Mouse (Mus musculus): ENCODE data around the gene Hoxc10. TPM values are rescaled to one million over a fixed set of nuclear protein-coding genes. Genes with fewer than 3 reads are reported as not detected.

Hoxc10 gene
- polyA plus RNA-seq (2016; fragmentation: Nextera tagmentation; extraction: Ambion mirVana), result not detected in 2 replicates

DNA sequence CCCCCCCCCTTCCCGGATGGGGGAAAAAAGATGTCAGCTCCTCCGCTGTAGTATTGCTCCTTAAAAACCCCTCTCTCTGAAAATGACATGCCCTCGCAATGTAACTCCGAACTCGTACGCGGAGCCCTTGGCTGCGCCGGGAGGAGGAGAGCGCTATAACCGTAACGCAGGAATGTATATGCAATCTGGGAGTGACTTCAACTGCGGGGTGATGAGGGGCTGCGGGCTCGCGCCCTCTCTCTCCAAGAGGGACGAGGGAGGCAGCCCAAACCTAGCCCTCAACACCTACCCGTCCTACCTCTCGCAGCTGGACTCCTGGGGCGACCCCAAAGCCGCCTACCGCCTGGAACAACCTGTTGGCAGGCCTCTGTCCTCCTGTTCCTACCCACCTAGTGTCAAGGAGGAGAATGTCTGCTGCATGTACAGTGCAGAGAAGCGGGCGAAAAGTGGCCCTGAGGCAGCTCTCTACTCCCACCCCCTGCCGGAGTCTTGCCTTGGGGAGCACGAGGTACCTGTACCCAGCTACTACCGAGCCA, at the start of gene Hoxc10:
TSS of gene Hoxc10 (plus strand) at position 21 of the 536 bp plus-strand sequence.
- Histone ChIP-seq H3K9me3 (replicated peaks) (no peaks in the 10 kb centered on the region), H3K36me3 (no peaks in the 10 kb centered on the region), H3K9ac (no peak within 1 kb of the TSS), H3K4me2 (peak within 1 kb of the TSS; percentile 45), H3K27me3 (replicated peaks) (peaks cover 95% of the 10 kb centered on the region), H3K4me3 (peak within 1 kb of the TSS; percentile 17; the same call in 1 of the 2 replicates), H3K4me1 (replicated peaks) (peaks cover 12% of the 10 kb centered on the region; the same call in 1 of the 2 replicates), H3K27ac (ENCODE audit: poor library complexity, severe bottlenecking) (no peak within 1 kb of the TSS)
- no peak for ATAC-seq (ENCODE audit: insufficient number of reproducible peaks, low FRiP score)
- 2% methylated on average over 27 of the region's 27 CpGs for WGBS

DNA sequence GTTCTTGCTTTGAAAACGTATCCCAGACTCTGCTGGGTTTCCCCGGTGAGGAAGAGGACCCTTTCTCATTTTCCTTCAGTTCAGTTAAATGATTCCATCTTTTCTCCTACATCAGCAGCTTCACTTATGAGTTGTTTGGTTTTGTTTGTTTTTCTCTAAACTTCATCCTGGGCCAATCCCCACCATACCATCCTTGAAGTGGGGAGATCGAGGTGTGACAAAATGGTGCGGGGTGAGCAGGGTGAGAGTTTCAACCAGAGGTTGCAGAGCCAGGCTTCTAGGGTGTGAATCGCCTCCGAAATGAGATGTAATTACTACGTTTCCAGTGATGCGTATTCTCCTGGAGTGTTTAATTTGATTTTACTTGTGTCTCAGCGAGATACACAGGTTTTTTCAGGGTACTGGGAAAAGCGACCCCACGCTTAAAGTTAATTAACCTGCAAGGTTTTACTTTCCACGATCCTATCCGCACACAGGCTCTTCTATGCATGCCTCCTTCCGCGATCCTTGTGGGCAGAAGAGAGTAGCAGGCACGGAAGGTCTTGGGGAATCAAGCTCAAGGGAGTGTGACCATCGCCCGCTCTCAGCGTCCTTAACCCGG, 48.5 kb upstream of the Hoxc10 start:
- H3K9me3 ChIP-seq (replicated peaks), result no peaks in the 10 kb centered on the region
- ATAC-seq (ENCODE audit: insufficient number of reproducible peaks, low FRiP score), result no peak
- WGBS, result 2% methylated on average over 20 of the region's 20 CpGs
- no peaks in the 10 kb centered on the region for H3K36me3 ChIP-seq
- H3K9ac ChIP-seq, result no peak overlapping the region
- peaks cover 9% of the 10 kb centered on the region for H3K4me1 ChIP-seq (replicated peaks)
- H3K4me2 ChIP-seq, result no peak overlapping the region
- H3K27me3 ChIP-seq (replicated peaks), result peaks cover 91% of the 10 kb centered on the region
- H3K4me3 ChIP-seq, result no peak overlapping the region
- H3K27ac ChIP-seq (ENCODE audit: poor library complexity, severe bottlenecking), result no peak overlapping the region

DNA sequence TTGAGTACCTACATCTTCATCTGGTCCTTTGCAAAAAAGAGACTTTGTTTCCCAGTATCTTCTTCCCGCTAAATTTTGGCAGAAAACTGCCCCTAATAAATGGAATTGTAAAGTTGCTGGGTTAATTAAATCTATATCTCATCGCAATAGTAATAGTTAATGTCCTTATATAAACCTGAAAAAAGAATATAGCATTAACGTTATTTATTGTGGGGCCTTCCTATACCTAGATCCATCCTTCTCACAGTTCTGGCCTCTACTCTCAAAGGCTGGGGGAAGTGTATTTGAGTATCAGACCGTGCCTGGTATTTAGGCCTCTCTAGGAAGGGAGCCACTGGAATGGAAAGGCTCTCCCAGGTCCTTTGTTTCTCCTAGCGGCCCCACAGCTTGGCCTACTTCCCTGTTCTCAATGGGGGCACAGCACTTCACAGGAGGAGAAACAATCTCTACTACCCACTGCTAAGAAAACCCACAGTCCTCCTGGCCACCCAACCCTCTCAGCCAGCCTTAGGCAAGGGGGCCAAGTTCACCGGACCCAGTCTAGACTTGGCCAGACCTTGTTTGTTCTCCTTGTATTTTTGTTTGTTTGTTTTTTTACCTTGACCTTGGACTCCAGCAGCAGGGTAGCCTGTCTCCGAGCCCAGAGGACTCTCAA, 47.9 kb upstream of the Hoxc10 start:
- Histone ChIP-seq H3K9ac (no peak overlapping the region), H3K4me1 (replicated peaks) (peaks cover 9% of the 10 kb centered on the region), H3K9me3 (replicated peaks) (no peaks in the 10 kb centered on the region), H3K4me3 (no peak overlapping the region), H3K4me2 (no peak overlapping the region), H3K27ac (ENCODE audit: poor library complexity, severe bottlenecking) (no peak overlapping the region), H3K36me3 (no peaks in the 10 kb centered on the region), H3K27me3 (replicated peaks) (peaks cover 92% of the 10 kb centered on the region)
- ATAC-seq (ENCODE audit: insufficient number of reproducible peaks, low FRiP score), result no peak
- WGBS, result 2% methylated on average over 7 of the region's 7 CpGs

DNA sequence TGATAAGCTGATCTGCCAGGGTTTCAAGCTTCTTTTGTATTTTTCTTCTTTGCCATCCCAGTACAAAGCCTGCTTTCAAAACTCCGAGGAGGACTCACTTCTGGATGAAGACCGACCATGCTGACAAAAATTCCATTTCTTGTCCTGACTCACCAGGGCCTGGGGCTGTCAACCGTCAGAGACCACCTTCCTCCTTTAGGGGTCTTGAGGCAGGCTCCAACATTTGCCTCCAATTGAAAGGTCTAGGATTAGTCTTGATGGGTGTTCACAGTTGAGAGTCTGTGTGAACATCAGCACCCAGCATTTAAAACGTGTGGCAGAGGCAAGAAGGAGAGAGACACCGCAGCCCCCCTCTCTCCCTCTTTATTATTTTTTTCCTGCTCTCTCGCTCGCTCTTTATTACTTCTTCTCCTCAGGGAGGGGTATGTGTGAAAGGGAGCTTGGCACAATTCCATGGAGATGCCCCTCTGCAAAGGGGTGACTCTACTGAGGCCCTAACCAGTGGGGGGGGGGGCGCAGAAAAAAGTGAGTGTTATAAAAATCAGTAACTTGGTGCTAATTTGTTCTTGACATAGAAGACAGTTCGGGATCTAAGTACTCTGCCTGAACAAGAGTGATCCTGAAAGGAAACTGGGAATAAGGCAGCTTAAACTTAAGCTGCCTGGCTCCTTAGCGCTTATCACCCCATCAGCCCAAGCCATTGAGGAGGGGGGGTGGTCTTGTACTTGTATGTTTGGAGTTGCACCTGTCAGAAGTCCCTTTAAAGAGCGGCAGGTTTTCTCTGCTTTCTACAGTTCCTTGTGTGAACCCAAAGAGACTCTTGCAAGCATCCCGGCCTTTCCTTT, 47.0 kb upstream of the Hoxc10 start:
- Histone ChIP-seq H3K36me3 (no peaks in the 10 kb centered on the region), H3K4me2 (no peak overlapping the region), H3K4me1 (replicated peaks) (peaks cover 9% of the 10 kb centered on the region), H3K9me3 (replicated peaks) (no peaks in the 10 kb centered on the region), H3K27ac (ENCODE audit: poor library complexity, severe bottlenecking) (no peak overlapping the region), H3K4me3 (no peak overlapping the region), H3K27me3 (replicated peaks) (peaks cover 96% of the 10 kb centered on the region), H3K9ac (no peak overlapping the region)
- no peak for ATAC-seq (ENCODE audit: insufficient number of reproducible peaks, low FRiP score)
- WGBS, result 4% methylated on average over 12 of the region's 12 CpGs

DNA sequence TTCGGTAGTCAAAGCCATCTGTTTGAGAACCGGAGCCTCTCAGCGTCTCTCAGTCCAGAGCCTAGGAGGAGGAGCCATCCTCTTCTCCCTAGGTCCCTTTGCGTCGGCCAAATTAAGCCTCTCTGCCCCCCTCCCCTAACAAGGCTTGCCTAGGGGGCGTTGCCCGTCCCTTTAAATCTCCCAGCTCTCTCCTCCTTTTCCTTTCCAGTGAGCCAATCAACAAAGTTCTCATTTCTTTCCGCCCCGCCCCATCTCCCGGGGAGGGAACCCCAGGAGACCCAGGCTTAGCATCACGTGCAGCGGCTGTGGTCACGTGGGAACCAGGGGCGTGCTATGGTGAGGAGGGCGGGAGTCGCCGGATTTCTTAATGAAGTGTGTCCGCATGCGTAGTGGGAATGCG, 46.0 kb upstream of the Hoxc10 start:
- WGBS, result 0% methylated on average over 19 of the region's 20 CpGs
- H3K9me3 ChIP-seq (replicated peaks), result no peaks in the 10 kb centered on the region
- H3K27ac ChIP-seq (ENCODE audit: poor library complexity, severe bottlenecking), result no peak overlapping the region
- no peaks in the 10 kb centered on the region for H3K36me3 ChIP-seq
- peak overlapping the region; percentile 28 for H3K4me3 ChIP-seq
- H3K4me2 ChIP-seq, result peak overlapping the region; percentile 61
- no peak overlapping the region for H3K9ac ChIP-seq
- H3K27me3 ChIP-seq (replicated peaks), result peaks cover 94% of the 10 kb centered on the region
- peaks cover 9% of the 10 kb centered on the region for H3K4me1 ChIP-seq (replicated peaks)
- ATAC-seq (ENCODE audit: insufficient number of reproducible peaks, low FRiP score), result 0 out of 2 replicates have a peak, but pooled peaks have one; percentile 55

DNA sequence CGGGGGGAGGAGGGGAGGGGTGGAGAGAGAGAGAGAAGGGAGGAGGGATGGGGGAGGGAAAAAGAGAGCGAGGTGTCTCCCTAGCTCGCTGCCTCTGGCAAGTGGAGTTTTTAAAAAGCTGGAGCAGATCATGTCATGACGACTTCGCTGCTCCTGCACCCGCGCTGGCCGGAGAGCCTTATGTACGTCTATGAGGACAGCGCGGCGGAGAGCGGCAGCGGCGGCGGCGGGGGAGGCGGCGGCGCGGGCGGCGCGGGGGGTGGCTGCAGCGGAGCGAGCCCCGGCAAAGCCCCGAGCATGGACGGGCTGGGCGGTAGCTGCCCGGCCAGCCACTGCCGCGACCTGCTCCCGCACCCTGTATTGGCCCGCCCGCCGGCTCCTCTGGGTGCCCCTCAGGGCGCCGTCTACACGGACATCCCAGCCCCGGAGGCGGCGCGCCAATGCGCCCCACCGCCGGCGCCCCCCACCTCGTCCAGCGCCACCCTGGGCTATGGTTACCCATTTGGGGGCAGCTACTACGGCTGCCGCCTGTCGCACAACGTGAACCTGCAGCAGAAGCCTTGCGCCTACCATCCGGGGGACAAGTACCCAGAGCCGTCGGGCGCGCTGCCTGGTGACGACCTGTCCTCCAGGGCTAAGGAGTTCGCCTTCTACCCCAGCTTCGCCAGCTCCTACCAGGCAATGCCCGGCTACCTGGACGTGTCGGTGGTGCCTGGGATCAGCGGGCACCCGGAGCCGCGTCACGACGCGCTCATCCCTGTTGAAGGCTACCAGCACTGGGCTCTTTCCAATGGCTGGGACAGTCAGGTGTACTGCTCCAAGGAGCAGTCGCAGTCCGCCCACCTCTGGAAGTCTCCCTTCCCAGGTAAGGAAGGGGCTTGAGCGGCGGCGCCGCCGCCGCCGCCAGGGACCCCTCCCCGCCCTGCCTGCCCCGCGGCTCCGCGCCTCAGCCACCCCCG, 45.3 kb upstream of the Hoxc10 start, which contains the start of gene Hoxc13:
TSS of gene Hoxc13 (plus strand) at position 51 of the 959 bp plus-strand sequence.
- Histone ChIP-seq H3K36me3 (no peaks in the 10 kb centered on the region), H3K4me2 (peak within 1 kb of the TSS; percentile 61), H3K27me3 (replicated peaks) (peaks cover 94% of the 10 kb centered on the region), H3K9ac (no peak within 1 kb of the TSS), H3K27ac (ENCODE audit: poor library complexity, severe bottlenecking) (no peak within 1 kb of the TSS), H3K4me1 (replicated peaks) (peaks cover 9% of the 10 kb centered on the region), H3K9me3 (replicated peaks) (no peaks in the 10 kb centered on the region), H3K4me3 (peak within 1 kb of the TSS; percentile 28)
- WGBS, result under 1% methylated on average over 70 of the region's 88 CpGs
- peak; percentile 15; the same call in 1 of the 2 replicates for ATAC-seq (ENCODE audit: insufficient number of reproducible peaks, low FRiP score)

DNA sequence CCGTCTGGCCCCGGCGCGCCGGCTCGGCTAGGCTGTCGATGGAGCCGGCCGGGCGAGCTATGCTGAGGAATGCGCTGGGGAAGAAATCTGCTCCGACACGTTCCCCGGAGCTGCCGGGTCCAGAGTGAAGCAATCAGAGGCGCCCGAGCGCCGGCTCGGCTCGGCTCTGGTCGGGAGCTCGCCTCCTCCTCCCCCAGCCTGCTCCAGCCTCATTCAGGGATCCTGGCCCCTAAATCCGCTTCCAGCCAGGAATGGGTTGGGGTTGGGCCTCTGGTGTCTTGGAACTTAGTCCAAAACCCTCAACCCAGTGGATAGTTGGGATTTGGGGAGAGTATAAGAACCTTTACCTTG, 44.6 kb upstream of the Hoxc10 start:
- no peak overlapping the region for H3K27ac ChIP-seq (ENCODE audit: poor library complexity, severe bottlenecking)
- ATAC-seq (ENCODE audit: insufficient number of reproducible peaks, low FRiP score), result peak; percentile 39
- H3K9ac ChIP-seq, result no peak overlapping the region
- peaks cover 94% of the 10 kb centered on the region for H3K27me3 ChIP-seq (replicated peaks)
- H3K4me3 ChIP-seq, result peak overlapping the region; percentile 28; the same call in 1 of the 2 replicates
- no peak overlapping the region for H3K4me2 ChIP-seq
- H3K36me3 ChIP-seq, result no peaks in the 10 kb centered on the region
- H3K4me1 ChIP-seq (replicated peaks), result peaks cover 9% of the 10 kb centered on the region
- no peaks in the 10 kb centered on the region for H3K9me3 ChIP-seq (replicated peaks)
- WGBS, result under 1% methylated on average over 24 of the region's 24 CpGs

DNA sequence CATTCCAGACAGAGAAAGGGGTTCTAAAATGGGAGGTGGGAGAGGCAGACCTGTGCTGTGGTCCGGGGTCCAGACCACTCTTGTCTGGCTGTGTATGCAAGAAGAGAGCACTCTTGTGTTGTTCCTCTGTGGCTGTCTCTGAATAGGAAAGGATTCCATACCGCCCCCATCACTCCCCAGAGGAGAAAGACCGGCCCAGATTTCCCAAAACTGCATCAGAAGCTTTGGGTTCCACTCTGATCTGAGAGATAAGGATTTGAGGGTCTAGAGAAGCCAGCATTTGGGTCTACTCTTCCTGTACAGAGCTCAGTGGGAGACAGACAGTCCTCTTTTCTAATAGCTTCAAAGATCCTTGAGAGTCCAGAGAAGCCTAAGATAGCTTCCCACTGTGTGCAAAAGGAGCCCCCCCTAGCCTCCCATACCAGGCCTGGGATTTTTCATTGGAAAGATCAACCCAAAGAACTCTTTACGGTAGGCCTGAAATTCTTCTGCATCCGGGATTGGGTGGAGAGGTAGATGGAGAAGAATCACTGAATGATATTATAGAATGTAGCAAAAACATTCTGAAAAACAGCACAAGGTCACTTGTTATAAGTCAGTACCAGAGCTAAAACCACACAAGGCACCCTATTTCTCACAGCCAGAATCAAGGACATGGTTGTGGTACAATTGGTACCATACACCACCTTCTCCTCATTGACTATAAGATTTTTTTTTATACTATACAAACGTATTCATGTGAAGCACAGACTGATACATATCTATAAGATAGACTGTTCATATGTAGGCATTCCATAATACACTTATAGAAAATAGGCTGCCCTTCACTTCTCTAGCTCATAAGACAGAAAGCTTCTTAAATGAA, 43.7 kb upstream of the Hoxc10 start:
- Histone ChIP-seq H3K4me3 (no peak overlapping the region), H3K4me1 (replicated peaks) (peaks cover 9% of the 10 kb centered on the region), H3K9me3 (replicated peaks) (no peaks in the 10 kb centered on the region), H3K4me2 (no peak overlapping the region), H3K27ac (ENCODE audit: poor library complexity, severe bottlenecking) (no peak overlapping the region), H3K27me3 (replicated peaks) (peaks cover 94% of the 10 kb centered on the region), H3K9ac (no peak overlapping the region), H3K36me3 (no peaks in the 10 kb centered on the region)
- 21% methylated on average over 6 of the region's 6 CpGs for WGBS
- ATAC-seq (ENCODE audit: insufficient number of reproducible peaks, low FRiP score), result no peak

DNA sequence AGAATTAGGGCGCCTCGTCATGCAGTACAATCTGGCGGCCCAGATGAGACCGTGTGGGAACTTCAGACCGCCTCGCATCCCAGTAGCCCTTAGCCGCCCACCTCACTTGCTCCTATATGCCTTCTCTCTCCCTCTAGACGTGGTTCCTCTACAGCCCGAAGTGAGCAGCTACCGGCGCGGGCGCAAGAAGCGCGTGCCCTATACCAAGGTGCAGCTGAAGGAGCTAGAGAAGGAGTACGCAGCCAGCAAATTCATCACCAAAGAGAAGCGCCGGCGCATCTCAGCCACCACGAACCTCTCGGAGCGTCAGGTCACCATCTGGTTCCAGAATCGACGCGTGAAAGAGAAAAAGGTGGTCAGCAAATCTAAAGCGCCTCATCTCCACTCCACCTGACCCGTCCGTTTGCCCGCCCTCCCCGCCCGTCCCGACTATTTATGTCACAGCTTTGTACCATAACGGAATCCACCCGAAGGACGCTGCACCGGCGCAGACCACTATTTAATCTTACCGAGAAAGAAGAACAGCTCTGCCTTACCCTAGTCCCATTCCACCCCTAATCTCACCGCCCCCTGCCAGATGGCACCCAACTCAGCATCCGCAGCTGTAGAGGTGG, 39.5 kb upstream of the Hoxc10 start:
- Histone ChIP-seq H3K9me3 (replicated peaks) (no peaks in the 10 kb centered on the region), H3K36me3 (no peaks in the 10 kb centered on the region), H3K4me1 (replicated peaks) (no peaks in the 10 kb centered on the region), H3K9ac (no peak overlapping the region), H3K4me3 (no peak overlapping the region), H3K27me3 (replicated peaks) (peaks cover 95% of the 10 kb centered on the region), H3K4me2 (no peak overlapping the region), H3K27ac (ENCODE audit: poor library complexity, severe bottlenecking) (no peak overlapping the region)
- 2% methylated on average over 40 of the region's 40 CpGs for WGBS
- ATAC-seq (ENCODE audit: insufficient number of reproducible peaks, low FRiP score), result no peak
